Mouse (Mus musculus) urinary bladder, postnatal 36 days (tissue): Measurements from ENCODE around the gene Eno2.
"Not testable (repeated sequence)": the region's sequence is repeated elsewhere in the genome, so short reads cannot be mapped to it uniquely, and the experiment has no call there.

ENCODE experiments used
- DNase-seq, 2 experiments: peaks; one replicate each; pipeline ENCODE4 v3.0.0; 2022; ENCODE audit warnings: low spot score in 2 of 2, mixed read lengths in 1 of 2

The Eno2 gene

DNA sequence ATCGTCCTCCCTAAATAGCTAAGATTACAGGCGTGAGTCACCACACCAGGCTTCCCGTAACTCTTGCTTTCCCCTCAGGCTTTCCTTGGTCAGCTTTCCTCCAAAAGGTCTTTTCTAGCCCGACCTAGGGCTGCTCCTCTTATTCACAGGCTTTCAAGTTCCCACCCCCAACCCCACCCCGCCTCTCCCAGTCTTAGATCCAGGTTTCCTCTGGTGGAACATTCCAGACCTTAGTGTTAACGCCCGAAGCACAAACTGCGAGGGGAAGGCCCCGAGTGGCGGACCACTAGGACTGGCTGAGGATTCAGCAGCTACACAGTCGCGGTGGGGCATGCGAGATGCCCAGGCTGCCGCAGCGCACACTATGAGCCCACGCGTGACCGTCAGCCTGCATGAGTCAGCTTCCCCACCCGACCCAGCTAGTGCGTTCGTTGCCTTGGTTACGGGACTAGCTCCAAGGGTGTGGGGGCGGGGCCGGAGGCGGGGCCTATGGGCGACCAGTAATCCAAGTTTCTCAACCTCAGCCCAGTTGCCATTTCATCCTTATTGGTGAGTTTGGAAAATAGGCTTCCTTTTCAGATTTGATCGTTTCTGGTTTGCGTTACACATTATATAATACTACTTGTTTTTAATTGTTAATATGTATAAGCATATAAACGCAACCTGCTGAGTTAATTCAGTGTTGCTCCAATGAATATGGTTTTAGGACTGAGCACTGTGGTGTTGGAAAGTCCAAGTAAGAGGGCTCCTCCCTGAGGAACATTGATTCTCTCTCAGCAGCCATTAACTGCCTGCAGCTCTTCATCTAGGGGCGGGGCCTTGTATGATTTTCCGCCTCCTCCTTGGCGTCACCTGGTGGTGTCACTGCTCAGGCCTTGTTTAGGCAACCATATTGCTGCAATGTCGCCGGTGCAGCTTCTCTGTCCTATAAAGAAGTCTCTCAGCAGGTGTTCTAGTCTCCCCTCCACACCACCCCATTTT is 36.2 kb upstream of the Eno2 start:
- DNase-seq, result peak; percentile 94 to 97

DNA sequence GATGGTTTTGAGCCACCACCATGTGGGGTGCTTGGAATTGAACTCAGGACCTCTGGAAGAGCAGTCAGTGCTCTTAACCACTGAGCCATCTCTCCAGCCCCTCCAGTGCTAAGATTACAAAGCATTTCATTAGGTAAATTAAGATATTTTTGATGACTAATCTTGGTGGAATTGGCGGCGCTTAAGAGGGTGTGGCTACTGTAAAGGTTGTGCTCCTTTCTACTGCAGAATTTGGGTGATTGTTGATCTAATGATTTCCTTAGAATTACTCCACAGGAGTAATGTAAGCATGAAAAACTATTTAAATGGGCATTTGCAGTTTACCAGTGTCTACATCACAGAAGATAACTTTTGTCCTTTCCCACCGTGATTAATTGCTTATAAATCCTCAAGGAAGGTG is 34.9 kb upstream of the Eno2 start:
- DNase-seq, result no peak

DNA sequence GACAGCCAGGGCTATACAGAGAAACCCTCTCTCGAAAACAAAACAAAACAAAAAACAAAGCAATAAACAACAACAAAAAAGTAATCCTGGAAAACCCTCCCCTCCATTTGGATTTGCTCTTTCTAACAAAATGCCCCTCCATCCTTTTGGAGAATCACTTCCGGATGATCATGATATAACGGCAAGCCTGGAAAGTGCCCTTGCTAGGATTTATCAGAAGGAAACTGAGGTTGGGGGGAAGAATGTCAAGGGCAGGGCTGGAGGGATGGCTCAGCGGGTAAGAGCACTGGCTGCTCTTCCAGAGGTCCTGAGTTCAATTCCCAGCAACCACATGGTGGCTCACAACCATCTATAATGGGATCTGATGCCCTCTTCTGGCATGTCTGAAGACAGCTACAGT is 34.2 kb upstream of the Eno2 start:
- not testable (repeated sequence) for DNase-seq

DNA sequence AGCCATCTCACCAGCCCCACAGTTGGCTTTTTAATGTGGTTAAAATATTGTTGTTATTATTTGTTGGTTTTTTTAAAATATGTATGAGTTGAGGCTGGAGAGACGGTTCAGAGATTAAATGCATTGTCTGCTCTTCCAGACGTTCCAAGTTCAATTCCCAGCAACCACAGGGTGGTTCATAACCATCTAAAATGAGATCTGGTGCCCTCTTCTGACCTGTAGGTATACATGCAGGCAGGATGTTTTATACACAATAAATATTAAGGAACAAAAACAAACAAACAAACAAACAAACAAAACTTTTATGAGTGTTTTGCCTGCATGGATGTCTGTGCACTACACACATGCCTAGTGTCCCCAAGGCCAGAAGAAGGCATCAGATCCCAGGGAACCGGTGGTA is 33.6 kb upstream of the Eno2 start:
- DNase-seq, result no peak

DNA sequence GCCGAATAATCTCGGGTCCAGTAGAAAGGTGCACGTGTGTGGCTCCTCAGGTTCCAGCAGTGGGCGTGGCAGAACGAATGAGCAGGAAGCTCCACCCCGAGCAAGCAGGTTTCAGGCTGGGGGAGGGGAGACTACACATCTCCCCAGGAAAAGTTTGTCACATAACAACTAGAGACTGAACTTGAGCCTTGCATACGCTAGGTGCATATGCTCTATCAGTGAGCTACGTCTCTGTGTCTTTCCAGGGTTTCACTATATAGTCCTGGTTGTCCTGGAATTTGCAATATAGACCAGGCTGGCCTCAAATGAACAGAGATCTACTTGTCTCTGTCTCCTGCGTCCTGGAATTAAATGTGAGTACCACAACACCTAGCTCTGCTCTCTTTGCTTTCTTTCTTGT is 32.9 kb upstream of the Eno2 start:
- not testable (repeated sequence) for DNase-seq

DNA sequence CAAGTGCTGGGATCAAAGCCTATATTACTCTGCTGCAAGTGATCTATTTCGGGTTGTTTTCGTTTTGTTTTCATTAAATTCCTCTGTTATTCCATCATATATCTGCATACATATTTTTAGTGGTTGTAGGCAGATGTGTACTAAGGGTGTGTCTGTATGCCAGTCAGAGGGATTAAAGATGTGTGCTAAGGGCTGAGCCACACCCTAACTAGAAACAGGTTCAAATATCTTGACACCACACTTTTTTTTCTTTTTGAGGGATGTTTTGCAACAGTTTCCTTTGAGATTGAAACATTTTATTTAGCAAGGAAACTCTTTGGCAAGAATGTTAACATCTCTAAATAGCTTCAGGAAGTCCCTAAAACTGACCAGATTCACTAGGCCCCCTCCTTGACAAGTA is 26.7 kb upstream of the Eno2 start:
- DNase-seq, result no peak

DNA sequence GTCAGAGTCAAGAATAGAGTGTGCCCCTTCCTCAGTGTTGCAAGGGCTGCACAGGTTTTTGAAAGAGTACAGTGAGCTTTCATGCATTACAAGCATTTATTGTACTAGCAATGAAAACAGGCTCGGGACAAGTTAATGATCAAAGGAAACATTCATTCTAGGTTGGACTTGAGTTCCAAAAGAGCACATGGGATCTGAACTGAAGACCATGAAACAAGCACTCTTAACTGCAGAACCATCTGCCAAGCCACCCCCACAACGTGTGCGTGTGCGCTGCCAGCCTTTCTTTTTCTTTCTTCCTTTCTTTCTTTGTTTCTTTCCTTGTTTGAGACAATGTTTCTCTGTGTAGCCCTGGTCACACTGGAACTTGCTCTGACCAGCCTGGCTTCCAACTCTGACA is 26.3 kb upstream of the Eno2 start:
- no peak for DNase-seq

DNA sequence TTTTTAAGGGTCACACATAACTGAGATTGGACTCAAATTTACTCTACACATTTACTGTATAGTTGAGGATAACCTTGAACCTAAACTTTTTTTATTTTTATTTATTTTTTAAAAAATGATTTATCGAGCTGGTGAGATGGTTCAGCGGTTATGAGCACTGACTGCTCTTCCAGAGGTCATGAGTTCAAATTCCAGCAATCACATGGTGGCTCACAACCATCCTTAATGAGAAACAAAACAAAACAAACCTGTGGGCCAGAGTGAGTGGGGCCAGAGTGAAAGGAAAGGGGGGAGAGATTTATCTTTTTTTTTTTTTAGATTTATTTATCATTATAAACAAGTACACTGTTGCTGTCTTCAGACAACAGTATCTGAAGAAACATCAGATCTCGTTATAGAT is 22.4 kb upstream of the Eno2 start:
- no peak for DNase-seq

DNA sequence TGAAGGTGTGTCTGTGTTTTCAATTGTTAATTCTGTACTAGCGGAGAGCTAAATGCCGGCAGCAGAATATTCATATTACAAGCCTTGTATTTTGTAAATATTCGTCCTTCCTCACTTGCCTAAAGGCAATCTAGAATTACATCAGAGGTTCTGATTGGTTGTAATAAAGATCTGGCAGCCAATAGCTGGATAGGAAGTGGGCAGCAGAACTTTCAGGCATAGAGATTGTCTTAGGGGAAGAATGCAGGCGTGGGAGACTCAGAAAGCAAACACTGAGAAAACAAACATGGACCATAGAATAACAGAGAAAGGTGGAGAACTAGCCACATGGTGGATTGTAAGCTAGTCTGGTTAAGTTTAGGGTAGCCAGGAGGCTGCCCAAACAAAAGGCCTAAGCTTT is 20.6 kb upstream of the Eno2 start:
- DNase-seq, result no peak

DNA sequence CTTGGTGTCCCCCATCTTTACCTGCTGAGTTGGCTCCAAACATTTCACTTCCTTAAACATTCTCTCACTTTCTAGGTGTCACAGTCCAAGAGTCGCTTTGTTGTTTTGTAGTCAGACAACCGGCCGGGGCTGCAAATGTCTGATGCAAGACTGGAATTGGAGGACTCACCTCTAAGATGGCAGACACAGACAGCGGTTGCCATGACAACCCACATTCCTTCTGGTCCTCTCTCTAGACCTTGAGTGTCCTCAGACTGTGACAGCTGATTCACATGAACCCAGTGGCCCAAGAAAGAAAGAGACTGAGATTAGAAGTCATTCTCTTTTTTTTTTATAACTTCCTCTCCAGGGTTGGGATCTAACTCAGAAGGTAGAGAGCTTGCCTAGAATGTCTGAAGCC is 20.0 kb upstream of the Eno2 start:
- no peak for DNase-seq

DNA sequence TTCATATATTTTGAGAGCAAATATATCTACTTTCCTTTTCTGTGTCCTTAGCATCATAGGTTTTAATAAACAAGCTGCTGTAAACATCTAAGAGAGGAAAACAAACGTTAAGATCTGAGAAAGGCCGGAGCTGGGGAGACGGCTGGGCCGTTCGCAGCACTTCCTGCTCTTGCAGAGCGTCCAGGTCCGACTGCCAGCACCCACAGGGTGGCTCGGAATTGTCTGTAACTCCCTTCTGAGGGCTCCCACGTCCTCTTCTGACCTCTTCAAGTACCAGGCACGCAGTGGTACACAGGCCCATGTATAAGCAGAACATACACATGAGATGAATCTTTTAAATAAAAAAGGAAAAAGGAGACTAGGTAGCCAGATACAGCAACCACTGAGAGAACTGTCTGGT is 18.2 kb upstream of the Eno2 start:
- DNase-seq, result no peak

DNA sequence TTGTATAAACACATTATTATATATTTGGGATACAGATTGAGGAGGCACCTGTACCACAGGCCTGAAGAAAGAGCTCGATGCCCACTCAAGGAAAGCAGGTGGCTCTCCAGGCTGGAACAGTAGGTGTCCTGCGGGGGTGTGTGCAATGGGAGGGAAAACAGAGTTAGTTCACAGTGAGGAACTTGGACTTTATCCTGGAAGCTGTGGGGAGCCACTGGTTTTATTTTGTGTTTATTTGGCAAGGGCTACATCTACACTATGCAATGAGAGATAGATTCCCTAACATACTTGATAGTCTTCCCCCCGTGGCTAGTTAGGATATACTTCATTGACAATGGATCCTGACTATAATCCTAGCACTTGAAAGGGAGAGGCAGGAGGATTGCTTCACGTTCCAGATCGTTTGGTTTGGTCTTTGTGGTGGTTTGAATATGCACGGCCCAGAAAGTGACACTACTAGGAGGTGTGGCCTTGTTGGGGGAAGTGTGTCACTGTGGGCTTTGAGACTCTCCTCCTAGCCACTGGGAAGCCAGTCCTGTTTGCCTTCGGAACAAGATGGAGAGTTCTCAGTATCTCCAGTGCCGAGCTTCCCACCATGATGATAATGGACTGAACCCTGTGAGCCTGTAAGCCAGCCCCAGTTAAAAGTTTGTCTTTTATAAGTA is 17.4 kb upstream of the Eno2 start:
- no peak for DNase-seq

DNA sequence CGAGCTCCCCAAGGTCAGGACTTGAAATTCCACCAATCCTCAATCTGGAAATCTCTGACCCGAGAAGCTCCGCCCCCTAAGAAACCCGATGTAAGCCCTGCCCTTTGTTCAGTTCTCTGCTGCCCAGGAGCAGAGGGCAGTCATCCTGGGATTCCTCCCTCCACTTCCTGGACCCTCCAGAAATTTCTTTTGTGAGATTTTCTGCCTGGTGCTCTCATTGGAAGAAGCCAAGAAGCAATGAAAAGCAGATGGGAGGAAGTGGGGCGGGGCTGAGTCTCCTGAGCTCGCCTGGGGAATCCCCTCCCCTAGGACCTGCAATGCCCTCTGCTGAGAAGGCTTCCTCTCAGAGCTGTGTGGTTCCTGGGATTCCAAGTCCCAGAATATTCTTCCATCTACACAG is 13.0 kb upstream of the Eno2 start:
- no peak for DNase-seq

DNA sequence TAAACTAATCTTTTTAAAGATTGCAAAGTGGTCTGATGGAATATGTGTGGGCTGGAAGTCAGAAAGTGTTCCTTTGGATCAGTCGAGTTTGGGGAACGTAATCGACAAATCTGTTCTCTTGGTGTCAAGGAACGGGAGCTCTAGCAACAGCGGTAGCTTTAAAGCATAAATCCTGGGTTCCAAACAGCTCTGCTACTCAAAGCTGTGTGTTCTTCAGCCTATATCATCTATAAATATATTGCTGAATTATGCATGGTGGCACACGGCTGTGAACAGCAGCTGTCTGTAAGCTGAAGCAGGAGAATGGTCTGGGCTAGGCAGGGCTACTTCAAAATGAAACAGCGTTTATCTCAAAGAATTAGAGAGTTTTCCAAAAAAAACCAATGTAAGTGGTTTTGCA is 11.4 kb upstream of the Eno2 start:
- DNase-seq, result no peak

DNA sequence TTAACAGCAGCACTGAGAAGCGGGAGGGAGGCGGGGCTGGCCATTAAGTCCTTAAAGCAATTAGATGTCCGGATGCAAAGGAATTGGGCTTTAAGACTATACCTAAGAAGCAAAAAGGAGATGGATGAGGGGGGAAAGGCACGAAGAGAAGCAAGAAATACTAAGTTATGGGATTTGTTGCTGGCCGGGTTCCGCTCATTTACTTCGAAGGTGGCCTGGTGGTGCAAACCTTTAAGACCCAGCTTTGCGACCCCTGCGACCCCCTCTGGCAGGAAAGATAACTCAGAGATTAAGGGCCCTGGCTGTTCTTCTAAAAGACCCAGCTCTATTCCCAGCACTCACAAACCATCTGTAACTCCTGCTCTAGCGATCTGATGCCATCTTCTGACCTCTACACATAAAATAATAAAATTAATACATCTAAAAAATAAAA is 10.5 kb upstream of the Eno2 start:
- no peak for DNase-seq

DNA sequence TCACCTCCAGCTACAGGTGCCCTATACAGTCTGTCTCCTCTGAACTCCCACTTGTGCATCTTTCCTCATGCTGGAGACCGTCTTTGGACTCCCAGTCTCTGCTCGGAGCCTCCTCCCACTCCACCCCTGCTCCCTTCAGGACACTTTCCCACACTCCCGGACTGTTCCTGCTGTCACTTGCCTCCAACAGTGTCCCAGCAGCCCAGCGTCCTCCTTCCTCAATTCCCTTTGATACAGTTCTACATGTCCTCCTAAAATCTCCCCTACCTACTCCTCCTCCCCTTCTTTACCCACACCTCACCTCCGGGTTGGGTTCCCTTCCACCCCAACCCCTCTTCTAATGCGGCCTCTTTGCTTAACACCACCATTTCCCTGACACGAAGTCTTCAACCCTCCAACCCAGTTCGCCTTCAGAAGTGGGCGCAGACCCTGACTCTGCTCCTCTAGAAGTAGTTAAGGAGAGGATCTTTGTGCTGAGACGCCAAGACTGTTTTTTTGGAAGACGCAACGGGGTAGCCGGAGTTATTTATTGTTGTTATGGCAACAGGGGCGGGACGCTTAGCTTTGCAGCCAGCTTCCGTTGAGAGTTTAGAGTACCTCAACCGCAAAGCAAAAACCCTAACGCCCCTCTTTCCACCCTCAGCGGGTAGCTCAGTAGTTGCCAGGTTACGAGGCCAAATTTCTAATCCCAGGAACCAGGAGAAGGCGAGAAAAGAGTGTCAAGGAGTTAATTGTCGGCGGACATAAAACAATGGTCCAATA is 9.9 kb upstream of the Eno2 start, which contains the start of gene Lrrc23:
Gene Lrrc23 (minus strand): TSS at position 506 of the 762 bp plus-strand sequence.
- DNase-seq, result no peak

DNA sequence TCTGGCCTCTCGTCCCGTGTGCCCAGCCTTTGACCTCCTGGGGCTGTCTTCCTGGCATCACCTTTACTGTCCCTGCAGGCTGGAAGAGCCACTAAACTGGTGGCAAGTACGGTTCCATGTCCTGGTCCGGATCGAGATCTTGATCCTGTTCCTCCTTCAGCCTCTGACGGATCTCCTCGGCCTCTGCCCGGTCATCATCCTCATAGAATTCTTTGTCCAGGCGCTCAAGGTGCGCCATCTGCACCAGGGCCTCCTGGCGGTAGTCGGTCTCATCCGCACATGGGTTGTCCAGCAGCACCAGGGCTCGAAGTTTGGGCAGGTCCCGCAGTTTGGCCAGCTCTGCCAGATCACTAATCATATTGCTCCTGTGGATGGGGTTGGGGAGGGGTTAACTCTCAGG is 1.0 kb upstream of the Eno2 start:
- DNase-seq, result no peak

DNA sequence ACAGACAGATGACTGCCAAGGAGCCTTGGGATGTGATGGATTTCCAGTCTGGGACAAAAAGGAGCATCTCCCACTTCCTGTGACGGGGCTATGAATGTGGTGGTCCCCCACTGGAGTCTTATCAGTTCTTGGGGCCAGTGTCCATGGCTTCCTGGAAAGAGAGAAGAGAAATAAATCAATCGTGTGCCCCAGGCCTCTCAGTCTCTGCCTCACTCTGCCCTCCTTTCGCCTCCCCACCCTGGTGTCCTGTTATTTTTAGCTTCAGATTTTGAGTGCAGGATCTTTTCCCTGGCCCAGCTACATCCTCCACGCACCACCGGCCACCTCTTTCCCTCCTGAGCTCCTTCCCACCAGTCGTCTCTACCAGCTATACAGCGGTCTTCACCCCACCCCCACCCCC is 540 bp upstream of the Eno2 start:
- DNase-seq, result no peak

DNA sequence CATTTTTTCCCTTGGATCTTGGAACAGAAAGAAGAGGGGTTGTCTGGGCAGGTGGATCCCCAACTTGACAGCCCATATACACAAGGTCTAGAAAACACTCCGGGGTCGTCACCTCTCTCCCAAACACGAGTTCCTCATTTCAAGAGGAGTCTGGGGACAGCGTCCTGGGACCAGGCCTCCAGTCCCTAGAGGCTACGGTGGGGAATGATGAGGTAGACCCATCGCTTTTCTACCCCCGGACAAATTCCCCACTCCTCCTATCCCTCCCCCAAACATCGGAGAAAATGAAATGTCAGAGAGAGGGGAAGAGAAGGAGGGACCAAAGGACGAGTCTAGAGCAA is 799 bp downstream of the Eno2 start:
- no peak for DNase-seq

DNA sequence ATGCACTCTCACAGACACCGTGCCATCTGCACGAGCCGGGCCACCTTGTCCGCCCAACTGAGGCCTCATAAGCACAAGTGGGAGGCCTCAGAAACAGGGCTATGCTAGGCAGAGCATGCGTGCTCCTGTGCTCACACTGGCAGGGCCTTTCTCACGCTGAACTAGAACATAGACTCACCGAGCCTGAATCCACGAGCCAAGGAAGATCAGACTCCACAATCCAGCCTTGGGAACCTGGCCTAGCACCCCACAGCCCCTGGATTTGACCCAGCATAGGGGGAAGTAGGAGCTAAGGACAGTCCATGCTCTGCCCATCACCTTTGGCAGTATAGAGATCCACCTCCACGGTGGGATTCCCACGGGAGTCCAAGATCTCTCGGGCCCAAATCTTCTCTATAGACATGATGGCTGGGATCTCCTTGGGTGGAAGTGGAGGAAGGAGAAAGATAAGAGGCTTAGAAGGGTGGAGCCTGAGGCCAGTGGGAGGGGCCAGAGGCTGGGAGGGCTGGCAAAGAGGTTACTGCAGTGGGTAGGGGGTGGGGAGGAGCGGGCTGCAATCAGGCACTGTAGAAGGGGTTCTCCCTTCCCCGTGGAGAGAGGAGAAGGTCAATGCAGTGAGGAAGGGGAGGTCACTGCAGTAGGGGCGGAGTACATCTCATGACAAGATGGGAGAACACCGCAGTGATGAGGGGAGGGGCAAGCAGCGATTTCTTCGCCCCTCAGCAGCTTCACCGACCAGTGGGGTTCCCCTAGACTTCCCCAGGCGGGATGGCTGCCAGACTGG is 1.4 kb downstream of the Eno2 start:
- peak in 1 of 2 experiments; percentile 16 for DNase-seq

DNA sequence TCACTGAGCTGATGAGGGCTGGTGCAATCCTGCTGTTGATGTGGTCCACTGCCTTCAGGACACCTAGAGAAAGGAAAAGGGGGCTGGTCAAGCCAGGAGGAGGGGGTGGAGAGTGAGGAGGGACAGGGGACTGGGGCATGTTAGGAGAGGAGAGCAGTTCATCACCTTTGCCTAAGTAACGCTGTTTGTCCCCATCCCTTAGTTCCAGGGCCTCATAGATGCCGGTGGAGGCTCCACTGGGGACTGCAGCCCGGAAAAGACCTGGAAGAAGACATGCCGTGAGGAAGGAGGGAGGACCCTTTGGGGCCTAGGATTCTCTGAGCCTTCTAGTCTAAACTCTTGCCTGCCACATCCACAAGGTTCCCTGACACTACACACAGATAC is 1.9 kb downstream of the Eno2 start:
- no peak for DNase-seq

DNA sequence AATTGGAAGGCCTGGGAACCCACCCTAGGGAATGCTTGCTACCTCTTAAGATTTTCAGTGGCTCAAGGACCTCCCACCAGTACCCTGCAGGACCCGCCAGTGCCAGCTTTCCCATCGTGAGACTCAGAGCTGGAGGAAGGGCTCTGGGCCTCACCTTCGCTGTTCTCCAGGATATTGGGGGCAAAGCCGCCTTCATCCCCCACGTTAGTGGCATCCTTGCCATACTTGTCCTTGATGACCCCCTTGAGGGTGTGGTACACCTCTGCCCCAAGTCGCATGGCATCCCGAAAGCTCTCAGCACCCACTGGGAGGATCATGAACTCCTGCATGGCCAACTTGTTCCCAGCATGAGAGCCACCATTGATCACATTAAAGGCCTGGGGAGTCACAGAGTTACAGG is 3.5 kb downstream of the Eno2 start:
- DNase-seq, result no peak
